Mouse (Mus musculus) cerebellum, adult 9-10 months (tissue): ENCODE results near the gene Olfr272.

Experiments used
- DNase-seq: peaks from one replicate; pipeline ENCODE4 v3.0.0; 2022

Olfr272 gene

GRCm38 (mm10) chr4:52919078-52919477 lies at the start of gene Olfr272:
TSS of gene Olfr272 (minus strand) at chr4:52919178.
- DNase-seq, result no peak

- DNase-seq, result no peak
Observed at GRCm38 (mm10) chr4:52964247-52964646, 45.3 kb upstream of the Olfr272 start, which contains the start of gene Olfr270. TSS of gene Olfr270 (plus strand) at chr4:52964547.

GRCm38 (mm10) chr4:52958693-52959092 lies 39.7 kb upstream of the Olfr272 start:
- DNase-seq, result peak; percentile 27

GRCm38 (mm10) chr4:52949005-52949404 lies 30.0 kb upstream of the Olfr272 start:
- DNase-seq, result no peak

- DNase-seq, result no peak
Observed at GRCm38 (mm10) chr4:52946665-52947064, 27.7 kb upstream of the Olfr272 start.

GRCm38 (mm10) chr4:52930480-52930879 lies 11.5 kb upstream of the Olfr272 start:
- no peak for DNase-seq

- DNase-seq, result no peak
Observed at GRCm38 (mm10) chr4:52917311-52917688, 1.7 kb downstream of the Olfr272 start.

- DNase-seq, result no peak
Observed at GRCm38 (mm10) chr4:52916659-52917310, 2.2 kb downstream of the Olfr272 start.

GRCm38 (mm10) chr4:52912409-52912808 lies 6.6 kb downstream of the Olfr272 start:
- DNase-seq, result no peak

GRCm38 (mm10) chr4:52909542-52909941 lies 9.4 kb downstream of the Olfr272 start:
- DNase-seq, result no peak

- DNase-seq, result no peak
Observed at GRCm38 (mm10) chr4:52864156-52864555, 54.8 kb downstream of the Olfr272 start.
